Mouse (Mus musculus): Measurements from ENCODE around the gene Prep.

DNA sequence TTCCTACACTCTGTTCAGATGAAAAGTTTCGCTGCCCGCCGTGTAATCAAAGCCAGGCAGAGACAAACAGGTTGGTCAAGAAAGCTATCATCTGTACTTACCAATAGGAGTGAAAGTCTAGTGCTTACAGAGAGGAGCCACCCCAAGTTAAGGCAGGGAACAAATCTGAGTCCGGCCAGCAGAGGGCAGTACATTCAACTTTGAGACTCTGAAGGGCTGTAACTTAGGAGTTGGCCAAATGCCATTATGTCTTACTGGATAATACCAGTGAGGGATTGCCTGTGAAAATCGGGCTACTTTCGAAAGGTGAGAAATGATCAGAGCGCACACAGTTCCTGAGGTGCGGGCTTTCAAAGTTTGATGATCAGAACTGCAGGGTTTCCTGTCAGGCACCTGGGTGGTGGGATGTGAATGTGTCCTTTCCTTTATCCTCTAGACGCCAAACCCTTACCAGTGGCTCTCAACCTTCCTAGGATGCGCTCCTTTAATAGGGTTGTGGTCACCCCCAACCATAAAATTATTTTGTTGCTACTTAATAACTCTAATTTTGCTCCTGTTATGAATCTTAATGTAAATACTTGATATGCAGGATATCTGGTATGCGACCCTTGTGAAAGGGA is 15.8 kb upstream of the Prep start:
- TF ChIP-seq CTCF (IDR thresholded peaks at IDR 0.05; ENCODE audit: borderline replicate concordance, extremely low read depth, insufficient read depth, insufficient read length) (peak; percentile 72; the same call in 1 of the 2 replicates), POLR2A (IDR thresholded peaks at IDR 0.05; ENCODE audit: borderline replicate concordance, extremely low read depth, insufficient read depth, insufficient read length, poor library complexity, severe bottlenecking) (no peak)
